Mouse (Mus musculus) heart, adult 11 months (tissue): Measurements from ENCODE around the gene Rabggtb.

Source experiments
- DNase-seq: peaks from one replicate; pipeline ENCODE4 v3.0.0; 2022

The Rabggtb gene

GRCm38 (mm10) chr3:153913510-153914243 lies 868 bp upstream of the Rabggtb start:
- DNase-seq: no peak

GRCm38 (mm10) chr3:153911882-153912440 lies 848 bp downstream of the Rabggtb start:
- no peak for DNase-seq

GRCm38 (mm10) chr3:153911197-153911881 lies 1.5 kb downstream of the Rabggtb start:
- no peak for DNase-seq

GRCm38 (mm10) chr3:153910489-153910888 lies 2.3 kb downstream of the Rabggtb start:
- DNase-seq: peak; percentile 89

GRCm38 (mm10) chr3:153908919-153909318 lies 3.9 kb downstream of the Rabggtb start:
- no peak for DNase-seq

GRCm38 (mm10) chr3:153906136-153906871 lies 6.5 kb downstream of the Rabggtb start, which contains the start of gene Msh4:
TSS of gene Msh4 (minus strand) at chr3:153906138.
- no peak for DNase-seq

GRCm38 (mm10) chr3:153905251-153906135 lies 7.3 kb downstream of the Rabggtb start:
- peak; percentile 87 for DNase-seq

- peak; percentile 87 for DNase-seq
Measured at GRCm38 (mm10) chr3:153904586-153904985, 8.2 kb downstream of the Rabggtb start.

GRCm38 (mm10) chr3:153902595-153902994 lies 10.2 kb downstream of the Rabggtb start:
- DNase-seq: peak; percentile 27

- DNase-seq: peak; percentile 72
Measured at GRCm38 (mm10) chr3:153901904-153902303, 10.9 kb downstream of the Rabggtb start.

- peak; percentile 70 for DNase-seq
Measured at GRCm38 (mm10) chr3:153897216-153897615, 15.6 kb downstream of the Rabggtb start.

- peak; percentile 72 for DNase-seq
Measured at GRCm38 (mm10) chr3:153895454-153895853, 17.4 kb downstream of the Rabggtb start.

GRCm38 (mm10) chr3:153889188-153889781 lies 23.5 kb downstream of the Rabggtb start:
- peak; percentile 30 for DNase-seq

- DNase-seq: peak; percentile 16
Measured at GRCm38 (mm10) chr3:153888141-153888540, 24.7 kb downstream of the Rabggtb start.

- no peak for DNase-seq
Measured at GRCm38 (mm10) chr3:153886296-153886695, 26.5 kb downstream of the Rabggtb start.

GRCm38 (mm10) chr3:153871396-153871795 lies 41.4 kb downstream of the Rabggtb start:
- DNase-seq: no peak

GRCm38 (mm10) chr3:153867149-153868136 lies 45.4 kb downstream of the Rabggtb start:
- DNase-seq: no peak

GRCm38 (mm10) chr3:153864636-153865429 lies 48.0 kb downstream of the Rabggtb start:
- no peak for DNase-seq

- no peak for DNase-seq
Measured at GRCm38 (mm10) chr3:153863816-153864215, 49.0 kb downstream of the Rabggtb start.
